Mouse (Mus musculus) forebrain, embryonic 16.5 days (tissue): ENCODE measurements around the gene Morf4l1. TPM values are rescaled to one million over a fixed set of nuclear protein-coding genes. Genes with fewer than 3 reads are reported as not detected.

Source experiments
- ATAC-seq: fragments of 200-750 bp; cut with Nextera tagmentation; 2 replicates; pipeline ENCODE4 v1.8.0; 2017; ENCODE audit warnings: mild to moderate bottlenecking, moderate library complexity
- H3K27ac ChIP-seq: fragments of 300-500 bp; sonication (generic); 2 replicates; pipeline ENCODE4 v1.5.1; 2014; ENCODE audit warnings: low read length, control low read depth
- H3K27me3 ChIP-seq: fragments of 300-500 bp; sonication (generic); replicated peaks from 2 replicates; pipeline ENCODE4 v1.6.1; 2014; ENCODE audit warnings: low read length; ENCODE audit not compliant: control insufficient read depth, insufficient read depth
- H3K36me3 ChIP-seq: fragments of 300-500 bp; sonication (generic); 2 replicates; pipeline ENCODE4 v1.6.1; 2014; ENCODE audit not compliant: control insufficient read depth, insufficient read depth
- H3K4me1 ChIP-seq: fragments of 300-500 bp; sonication (generic); replicated peaks from 2 replicates; pipeline ENCODE4 v1.6.1; 2014; ENCODE audit warnings: low read length; ENCODE audit not compliant: control insufficient read depth, insufficient read depth
- H3K4me2 ChIP-seq: fragments of 300-500 bp; sonication (generic); 2 replicates; pipeline ENCODE4 v1.6.1; 2014; ENCODE audit warnings: mild to moderate bottlenecking, low read length, control low read depth
- H3K4me3 ChIP-seq: fragments of 300-500 bp; sonication (generic); replicated peaks from 2 replicates; pipeline ENCODE4 v1.5.1; 2014; ENCODE audit warnings: mild to moderate bottlenecking, low read length, control low read depth
- H3K9ac ChIP-seq: fragments of 300-500 bp; sonication (generic); replicated peaks from 2 replicates; pipeline ENCODE4 v1.6.1; 2014; ENCODE audit warnings: low read depth, low read length, control low read depth
- H3K9me3 ChIP-seq: fragments of 300-500 bp; sonication (generic); 2 replicates; pipeline ENCODE4 v1.6.1; 2016; ENCODE audit warnings: low read length; ENCODE audit not compliant: control insufficient read depth
- WGBS: fragments of 180-500 bp; shearing (Covaris S2); extraction: QIAGEN DNeasy Blood & Tissue Kit; methylation state at CpG from one replicate; pipeline ENCODE4 v1.1.7; 2014; 5-methylcytosine and 5-hydroxymethylcytosine counted together
- polyA plus RNA-seq: library from polyadenylated mRNA; unstranded; fragments of >200 nt; fragmentation: Nextera tagmentation; extraction: Ambion mirVana; gene quantifications from 2 replicates; pipeline ENCODE4 v1.2.1, GENCODE M21; 2015

The Morf4l1 gene
- polyA plus RNA-seq, 1 experiment from 2014 or later, result 524 TPM

DNA sequence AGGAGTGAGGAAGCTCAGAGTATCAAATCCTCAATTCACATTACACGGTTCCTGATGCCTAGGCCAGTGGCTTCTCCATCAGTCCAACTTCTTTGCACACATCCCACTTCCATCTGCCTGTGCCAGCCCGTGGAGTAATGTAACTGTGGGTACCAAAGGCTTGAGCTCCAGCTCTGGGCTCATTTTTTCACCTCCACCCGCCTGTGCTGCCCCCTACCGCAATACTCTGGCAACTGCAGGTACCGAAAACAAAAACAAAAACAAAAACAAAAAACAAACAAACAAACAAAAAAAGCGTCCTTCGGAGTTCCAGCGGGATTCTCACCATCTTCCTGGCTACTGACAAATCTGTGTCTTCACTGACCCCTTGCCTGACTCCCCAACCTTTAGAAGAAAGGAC lies 20.9 kb upstream of the Morf4l1 start:
- WGBS, result 80% methylated on average over 8 of the region's 8 CpGs
- Histone ChIP-seq H3K9ac (no peak overlapping the region), H3K4me1 (no peaks in the 10 kb centered on the region), H3K9me3 (no peaks in the 10 kb centered on the region), H3K4me3 (no peak overlapping the region), H3K27ac (no peak overlapping the region), H3K36me3 (no peaks in the 10 kb centered on the region), H3K27me3 (no peaks in the 10 kb centered on the region), H3K4me2 (no peak overlapping the region)
- no peak for ATAC-seq

DNA sequence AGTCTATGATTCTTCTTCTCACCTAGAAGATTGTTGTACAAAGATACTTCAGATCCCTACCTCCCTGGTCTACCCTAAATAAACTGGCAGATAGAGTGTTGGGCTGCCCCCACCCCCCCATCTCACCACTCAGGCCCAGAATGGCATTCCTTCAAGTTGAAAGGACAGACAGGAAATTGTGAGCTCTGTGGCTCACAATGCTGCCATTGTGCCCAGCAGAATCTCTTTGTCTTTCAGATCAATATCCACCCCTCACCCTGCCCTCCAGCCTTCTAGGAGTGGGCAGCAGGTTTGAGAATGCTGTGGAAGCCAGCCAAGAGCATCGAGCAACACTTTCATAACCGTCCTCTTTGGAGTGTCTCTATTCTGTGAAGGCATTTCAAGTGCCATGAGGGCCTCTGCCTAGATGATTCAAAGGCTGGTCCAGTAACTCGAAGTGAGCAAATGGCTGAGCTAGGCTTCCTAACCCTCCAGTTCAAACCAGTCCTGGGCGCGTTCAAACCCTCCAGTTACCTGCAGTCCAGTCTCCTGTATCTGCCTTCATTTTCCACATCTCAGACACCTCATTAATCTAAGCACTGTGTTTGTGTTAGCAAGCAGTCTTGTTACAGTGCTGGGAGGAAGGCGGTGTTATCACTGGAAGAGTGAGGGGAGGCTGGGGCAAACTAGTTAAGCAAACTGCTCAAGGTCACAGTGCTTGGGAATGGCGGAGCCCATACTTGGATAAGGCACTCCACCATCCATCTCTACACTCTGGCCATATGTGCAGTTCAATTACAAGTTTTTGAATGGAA lies 19.2 kb upstream of the Morf4l1 start:
- no peaks in the 10 kb centered on the region for H3K27me3 ChIP-seq
- no peaks in the 10 kb centered on the region for H3K9me3 ChIP-seq
- no peak overlapping the region for H3K9ac ChIP-seq
- no peaks in the 10 kb centered on the region for H3K36me3 ChIP-seq
- WGBS, result 63% methylated on average over 7 of the region's 7 CpGs
- H3K4me3 ChIP-seq, result no peak overlapping the region
- no peaks in the 10 kb centered on the region for H3K4me1 ChIP-seq
- no peak overlapping the region for H3K27ac ChIP-seq
- H3K4me2 ChIP-seq, result no peak overlapping the region
- ATAC-seq, result no peak

DNA sequence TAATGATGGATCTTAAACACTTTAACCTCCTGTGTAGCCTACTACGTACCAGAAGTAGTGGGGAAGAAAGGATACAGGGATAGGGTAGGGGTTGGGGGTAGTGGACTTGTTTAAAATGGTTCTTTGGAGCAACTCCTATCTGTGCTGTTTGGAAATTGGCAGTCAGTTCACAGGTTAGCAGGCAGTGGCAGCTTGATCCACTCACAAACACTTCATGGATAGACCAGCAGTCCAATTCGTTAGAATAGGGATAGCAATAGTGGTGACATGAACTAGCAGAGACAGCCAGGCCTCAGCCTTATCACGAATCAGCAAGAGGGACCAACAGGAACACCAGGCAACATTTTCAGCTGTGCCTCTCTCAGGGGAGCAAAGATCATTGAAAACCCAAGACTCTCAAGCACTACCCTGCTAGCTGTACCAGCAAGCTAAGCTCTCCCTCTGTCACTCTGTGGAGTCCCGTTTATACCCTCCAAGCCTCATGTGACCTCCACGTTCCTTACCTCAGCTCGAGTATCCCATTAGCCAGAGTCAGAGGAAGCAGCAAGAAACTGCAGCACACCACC lies 14.1 kb upstream of the Morf4l1 start:
- no peaks in the 10 kb centered on the region for H3K36me3 ChIP-seq
- H3K27ac ChIP-seq, result no peak overlapping the region
- H3K4me1 ChIP-seq, result peaks cover 10% of the 10 kb centered on the region; the same call in 1 of the 2 replicates
- no peaks in the 10 kb centered on the region for H3K27me3 ChIP-seq
- H3K4me2 ChIP-seq, result no peak overlapping the region
- H3K9me3 ChIP-seq, result no peaks in the 10 kb centered on the region
- no peak overlapping the region for H3K4me3 ChIP-seq
- 83% methylated on average over 6 of the region's 6 CpGs for WGBS
- ATAC-seq, result no peak
- no peak overlapping the region for H3K9ac ChIP-seq

- 61% methylated on average over 6 of the region's 6 CpGs for WGBS
- Histone ChIP-seq H3K4me1 (peaks cover 10% of the 10 kb centered on the region; the same call in 1 of the 2 replicates), H3K36me3 (no peaks in the 10 kb centered on the region), H3K4me2 (no peak overlapping the region), H3K9ac (no peak overlapping the region), H3K4me3 (no peak overlapping the region), H3K27me3 (no peaks in the 10 kb centered on the region), H3K27ac (no peak overlapping the region), H3K9me3 (no peaks in the 10 kb centered on the region)
- no peak for ATAC-seq
These were observed 12.6 kb upstream of the Morf4l1 start for GRCm38 (mm10) chr9:90127146-90127545.

- H3K27me3 ChIP-seq, result no peaks in the 10 kb centered on the region
- peak overlapping the region; percentile 40 for H3K4me2 ChIP-seq
- H3K9me3 ChIP-seq, result no peaks in the 10 kb centered on the region
- H3K9ac ChIP-seq, result no peak overlapping the region
- H3K36me3 ChIP-seq, result no peaks in the 10 kb centered on the region
- no peak overlapping the region for H3K27ac ChIP-seq
- 1% methylated on average over 30 of the region's 30 CpGs for WGBS
- peaks cover 10% of the 10 kb centered on the region; the same call in 1 of the 2 replicates for H3K4me1 ChIP-seq
- H3K4me3 ChIP-seq, result peak overlapping the region; percentile 15
- peak; percentile 60; the same call in 1 of the 2 replicates for ATAC-seq
These were observed 11.9 kb upstream of the Morf4l1 start for GRCm38 (mm10) chr9:90126260-90127010.

GRCm38 (mm10) chr9:90125416-90126099 lies 11.0 kb upstream of the Morf4l1 start:
- peak overlapping the region; percentile 40 for H3K4me2 ChIP-seq
- peak overlapping the region; percentile 15; the same call in 1 of the 2 replicates for H3K4me3 ChIP-seq
- no peak for ATAC-seq
- H3K9me3 ChIP-seq, result no peaks in the 10 kb centered on the region
- no peak overlapping the region for H3K9ac ChIP-seq
- H3K27me3 ChIP-seq, result no peaks in the 10 kb centered on the region
- WGBS, result 20% methylated on average over 7 of the region's 7 CpGs
- no peak overlapping the region for H3K27ac ChIP-seq
- peaks cover 10% of the 10 kb centered on the region; the same call in 1 of the 2 replicates for H3K4me1 ChIP-seq
- no peaks in the 10 kb centered on the region for H3K36me3 ChIP-seq

DNA sequence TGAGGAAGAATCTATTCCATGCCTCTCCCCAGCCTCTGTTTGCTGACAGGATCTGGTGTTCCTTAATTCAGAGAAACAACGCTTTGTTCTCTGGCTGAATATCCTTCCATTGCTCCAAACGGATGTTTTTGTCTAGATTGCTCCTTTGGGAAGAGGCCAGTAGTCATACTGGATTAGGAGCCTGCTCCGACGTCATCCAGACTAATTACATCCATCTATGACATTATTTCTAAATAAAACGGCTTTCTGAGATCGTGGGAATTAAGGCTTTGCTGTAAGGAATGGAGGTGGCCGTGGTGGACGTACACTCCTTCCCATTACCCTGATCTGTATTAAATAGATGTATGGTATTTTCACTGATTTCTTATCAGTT lies 10.3 kb upstream of the Morf4l1 start:
- Histone ChIP-seq H3K4me3 (0 out of 2 replicates have a peak overlapping the region, but pooled peaks have one; percentile 1), H3K9ac (no peak overlapping the region), H3K4me2 (no peak overlapping the region), H3K36me3 (no peaks in the 10 kb centered on the region), H3K27me3 (no peaks in the 10 kb centered on the region), H3K27ac (no peak overlapping the region), H3K9me3 (no peaks in the 10 kb centered on the region), H3K4me1 (peaks cover 10% of the 10 kb centered on the region; the same call in 1 of the 2 replicates)
- WGBS, result 19% methylated on average over 8 of the region's 8 CpGs
- peak; percentile 18 for ATAC-seq

- Histone ChIP-seq H3K9me3 (no peaks in the 10 kb centered on the region), H3K9ac (no peak overlapping the region), H3K4me2 (no peak overlapping the region), H3K4me1 (peaks cover 10% of the 10 kb centered on the region; the same call in 1 of the 2 replicates), H3K27me3 (no peaks in the 10 kb centered on the region), H3K4me3 (0 out of 2 replicates have a peak overlapping the region, but pooled peaks have one; percentile 1), H3K27ac (no peak overlapping the region), H3K36me3 (no peaks in the 10 kb centered on the region)
- WGBS, result 31% methylated on average over 11 of the region's 11 CpGs
- ATAC-seq, result peak; percentile 57
These were observed 9.7 kb upstream of the Morf4l1 start for GRCm38 (mm10) chr9:90124156-90124872.
